Mouse (Mus musculus) ES-Bruce4 (cell line): ENCODE results near the gene Lcn3.

Experiments
- CTCF ChIP-seq: IDR thresholded peaks from one replicate; pipeline ENCODE4 v1.8.1; 2011; ENCODE audit warnings: low read depth, low read length
- EP300 ChIP-seq: IDR thresholded peaks from 2 replicates; pipeline ENCODE4 v1.6.1; 2011; ENCODE audit warnings: low read depth, low read length; ENCODE audit not compliant: insufficient read depth
- POLR2A ChIP-seq: IDR thresholded peaks from one replicate; pipeline ENCODE4 v1.8.1; 2011; ENCODE audit warnings: low read length; ENCODE audit not compliant: insufficient read depth

- TF ChIP-seq EP300 (no peak), CTCF (no peak), POLR2A (no peak)
Observed at GRCm38 (mm10) chr2:25765269-25765668, at the start of gene Lcn3.
